Mouse (Mus musculus): ENCODE measurements around the gene Msi2. TPM values are rescaled to one million over a fixed set of nuclear protein-coding genes. Genes with fewer than 3 reads are reported as not detected.

The Msi2 gene
- total RNA-seq, 1 experiment from 2014 or later, result 97.9 TPM

GRCm38 (mm10) chr11:88603366-88603765 is 114.9 kb downstream of the Msi2 start:
- no peak for ATAC-seq (ENCODE audit: extremely low read depth, insufficient number of reproducible peaks, low FRiP score, poor library complexity, severe bottlenecking)

- no peak for ATAC-seq (ENCODE audit: extremely low read depth, insufficient number of reproducible peaks, low FRiP score, poor library complexity, severe bottlenecking)
Observed at GRCm38 (mm10) chr11:88602471-88603120, 115.7 kb downstream of the Msi2 start.

- ATAC-seq (ENCODE audit: extremely low read depth, insufficient number of reproducible peaks, low FRiP score, poor library complexity, severe bottlenecking), result no peak
Observed at GRCm38 (mm10) chr11:88600194-88600593, 118.1 kb downstream of the Msi2 start.

- peak; percentile 22; the same call in 1 of the 2 replicates for ATAC-seq (ENCODE audit: extremely low read depth, insufficient number of reproducible peaks, low FRiP score, poor library complexity, severe bottlenecking)
Observed at GRCm38 (mm10) chr11:88599332-88600130, 118.8 kb downstream of the Msi2 start.

GRCm38 (mm10) chr11:88598848-88599175 is 119.5 kb downstream of the Msi2 start:
- peak; percentile 25; the same call in 1 of the 2 replicates for ATAC-seq (ENCODE audit: extremely low read depth, insufficient number of reproducible peaks, low FRiP score, poor library complexity, severe bottlenecking)

- ATAC-seq (ENCODE audit: extremely low read depth, insufficient number of reproducible peaks, low FRiP score, poor library complexity, severe bottlenecking), result peak; percentile 17; the same call in 1 of the 2 replicates
Observed at GRCm38 (mm10) chr11:88598150-88598847, 120.0 kb downstream of the Msi2 start.

GRCm38 (mm10) chr11:88595616-88596015 is 122.7 kb downstream of the Msi2 start:
- ATAC-seq (ENCODE audit: extremely low read depth, insufficient number of reproducible peaks, low FRiP score, poor library complexity, severe bottlenecking), result peak; percentile 61

- no peak for ATAC-seq (ENCODE audit: extremely low read depth, insufficient number of reproducible peaks, low FRiP score, poor library complexity, severe bottlenecking)
Observed at GRCm38 (mm10) chr11:88594804-88595611, 123.3 kb downstream of the Msi2 start.

GRCm38 (mm10) chr11:88594010-88594409 is 124.3 kb downstream of the Msi2 start:
- no peak for ATAC-seq (ENCODE audit: extremely low read depth, insufficient number of reproducible peaks, low FRiP score, poor library complexity, severe bottlenecking)

- no peak for ATAC-seq (ENCODE audit: extremely low read depth, insufficient number of reproducible peaks, low FRiP score, poor library complexity, severe bottlenecking)
Observed at GRCm38 (mm10) chr11:88592099-88592498, 126.2 kb downstream of the Msi2 start.

- no peak for ATAC-seq (ENCODE audit: extremely low read depth, insufficient number of reproducible peaks, low FRiP score, poor library complexity, severe bottlenecking)
Observed at GRCm38 (mm10) chr11:88590647-88591046, 127.7 kb downstream of the Msi2 start.

GRCm38 (mm10) chr11:88589641-88590040 is 128.7 kb downstream of the Msi2 start:
- no peak for ATAC-seq (ENCODE audit: extremely low read depth, insufficient number of reproducible peaks, low FRiP score, poor library complexity, severe bottlenecking)

GRCm38 (mm10) chr11:88588688-88589210 is 129.6 kb downstream of the Msi2 start:
- no peak for ATAC-seq (ENCODE audit: extremely low read depth, insufficient number of reproducible peaks, low FRiP score, poor library complexity, severe bottlenecking)

GRCm38 (mm10) chr11:88587710-88588109 is 130.6 kb downstream of the Msi2 start:
- ATAC-seq (ENCODE audit: extremely low read depth, insufficient number of reproducible peaks, low FRiP score, poor library complexity, severe bottlenecking), result no peak

GRCm38 (mm10) chr11:88585880-88586279 is 132.4 kb downstream of the Msi2 start:
- ATAC-seq (ENCODE audit: extremely low read depth, insufficient number of reproducible peaks, low FRiP score, poor library complexity, severe bottlenecking), result no peak

GRCm38 (mm10) chr11:88585171-88585632 is 133.1 kb downstream of the Msi2 start:
- no peak for ATAC-seq (ENCODE audit: extremely low read depth, insufficient number of reproducible peaks, low FRiP score, poor library complexity, severe bottlenecking)

GRCm38 (mm10) chr11:88583866-88584265 is 134.4 kb downstream of the Msi2 start:
- no peak for ATAC-seq (ENCODE audit: extremely low read depth, insufficient number of reproducible peaks, low FRiP score, poor library complexity, severe bottlenecking)

- ATAC-seq (ENCODE audit: extremely low read depth, insufficient number of reproducible peaks, low FRiP score, poor library complexity, severe bottlenecking), result no peak
Observed at GRCm38 (mm10) chr11:88583259-88583833, 135.0 kb downstream of the Msi2 start.

All from neutrophil, adult 5-6 weeks (primary cell).